Mouse (Mus musculus) forebrain, postnatal 0 days (tissue): ENCODE results near the gene Mrap. TPM values are rescaled to one million over a fixed set of nuclear protein-coding genes. Genes with fewer than 3 reads are reported as not detected.

ENCODE experiments used
- ATAC-seq: fragments of 200-750 bp; cut with Nextera tagmentation; 2 replicates; pipeline ENCODE4 v1.8.0; 2017; ENCODE audit warnings: mild to moderate bottlenecking, moderate library complexity
- DNase-seq: peaks from one replicate; pipeline ENCODE4 v3.0.0-alpha.2; 2015
- H3K27ac ChIP-seq: fragments of 300-500 bp; sonication (generic); 2 replicates; pipeline ENCODE4 v1.5.1; 2014; ENCODE audit warnings: low read depth, mild to moderate bottlenecking, antibody characterized with exemption, low read length, moderate library complexity, mixed read lengths
- H3K27me3 ChIP-seq: fragments of 300-500 bp; sonication (generic); 2 replicates; pipeline ENCODE4 v1.6.1; 2014; ENCODE audit warnings: mild to moderate bottlenecking, low read length, mixed read lengths; ENCODE audit not compliant: insufficient read depth
- H3K36me3 ChIP-seq: fragments of 300-500 bp; sonication (generic); 2 replicates; pipeline ENCODE4 v1.6.1; 2014; ENCODE audit warnings: mild to moderate bottlenecking, moderate library complexity; ENCODE audit not compliant: insufficient read depth
- H3K4me1 ChIP-seq: fragments of 300-500 bp; sonication (generic); 2 replicates; pipeline ENCODE4 v1.6.1; 2014; ENCODE audit warnings: antibody characterized with exemption; ENCODE audit not compliant: insufficient read depth
- H3K4me2 ChIP-seq: fragments of 300-500 bp; sonication (generic); 2 replicates; pipeline ENCODE4 v1.6.1; 2014; ENCODE audit warnings: low read depth, mild to moderate bottlenecking, moderate library complexity
- H3K4me3 ChIP-seq: fragments of 300-500 bp; sonication (generic); 2 replicates; pipeline ENCODE4 v1.5.1; 2014; ENCODE audit warnings: low read depth, low read length, mixed read lengths
- H3K9ac ChIP-seq: fragments of 300-500 bp; sonication (generic); 2 replicates; pipeline ENCODE4 v1.6.1; 2014; ENCODE audit warnings: mild to moderate bottlenecking
- H3K9me3 ChIP-seq: fragments of 300-500 bp; sonication (generic); 2 replicates; pipeline ENCODE4 v1.6.1; 2016; ENCODE audit warnings: low read length
- CTCF ChIP-seq: sonication (generic); IDR thresholded peaks from 2 replicates; pipeline ENCODE4 v1.5.1; 2016; ENCODE audit warnings: antibody characterized with exemption, control low read depth, low read depth
- WGBS: fragments of 180-500 bp; shearing (Covaris S2); extraction: QIAGEN DNeasy Blood & Tissue Kit; methylation state at CpG from one replicate; pipeline ENCODE4 v1.1.7; 2014; 5-methylcytosine and 5-hydroxymethylcytosine counted together
- polyA plus RNA-seq: library from polyadenylated mRNA; unstranded; fragments of >200 nt; fragmentation: Nextera tagmentation; extraction: Ambion mirVana; gene quantifications from 2 replicates; pipeline ENCODE4 v1.2.1, GENCODE M21; 2015
- total RNA-seq: library from RNA; depleted of rRNA; stranded (reverse); fragments of >200 nt; gene quantifications from 2 replicates; pipeline ENCODE4 v1.2.3, GENCODE M21; 2014; rRNA removed

Mrap gene
- 1.00 and 1.1 TPM in 2 replicates for total RNA-seq
- polyA plus RNA-seq, result 0.65 and 0.77 TPM in 2 replicates

DNA sequence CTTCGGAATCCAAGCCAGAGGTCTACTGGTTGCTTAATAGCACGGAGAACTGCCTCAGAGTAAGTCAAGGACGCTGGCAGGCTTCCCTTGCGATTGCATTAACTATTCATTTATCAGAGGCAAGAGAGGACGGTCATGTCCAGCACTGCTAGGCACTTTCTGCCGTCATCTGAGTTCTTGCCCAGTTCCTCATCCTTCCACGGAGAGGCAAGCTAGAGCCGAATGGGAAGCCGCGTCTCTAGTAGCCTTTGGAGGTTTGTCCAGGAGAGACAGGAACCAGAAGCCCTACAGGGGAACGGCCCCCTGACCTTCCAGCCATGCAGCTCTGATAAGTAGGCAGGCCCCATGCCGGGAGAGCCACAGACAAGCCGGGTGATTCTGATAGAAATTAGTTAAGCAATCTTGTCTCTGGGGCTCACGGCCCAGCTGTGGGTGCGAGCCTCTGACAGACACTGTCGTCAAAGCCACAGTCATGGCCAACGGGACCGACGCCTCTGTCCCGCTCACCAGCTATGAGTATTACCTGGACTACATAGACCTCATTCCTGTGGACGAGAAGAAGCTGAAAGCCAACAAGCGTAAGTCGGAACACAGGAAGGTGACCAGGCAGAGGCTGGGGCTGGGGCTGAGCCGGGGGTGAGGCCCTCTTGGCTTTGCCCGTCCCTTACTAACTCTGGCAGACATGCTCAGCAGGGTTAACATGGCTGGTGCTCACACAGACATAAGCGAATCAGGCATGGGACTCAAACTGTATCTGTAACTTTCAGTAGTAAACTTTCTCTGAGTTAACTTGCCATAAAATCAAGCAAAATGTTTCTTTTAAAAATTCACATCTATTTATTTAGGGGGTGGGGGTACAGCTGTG lies at the start of gene Mrap:
TSS of gene Mrap (plus strand) at position 116 of the 865 bp plus-strand sequence.
- ATAC-seq (no peak), DNase-seq (no peak)
- TF ChIP-seq CTCF, result no peak
- H3K4me2 ChIP-seq, result no peak within 1 kb of the TSS
- H3K4me1 ChIP-seq, result no peaks in the 10 kb centered on the region
- WGBS, result 87% methylated on average over 26 of the region's 26 CpGs
- no peaks in the 10 kb centered on the region for H3K36me3 ChIP-seq
- no peak within 1 kb of the TSS for H3K27ac ChIP-seq
- no peaks in the 10 kb centered on the region for H3K27me3 ChIP-seq
- H3K4me3 ChIP-seq, result no peak within 1 kb of the TSS
- H3K9me3 ChIP-seq, result no peaks in the 10 kb centered on the region
- no peak within 1 kb of the TSS for H3K9ac ChIP-seq

DNA sequence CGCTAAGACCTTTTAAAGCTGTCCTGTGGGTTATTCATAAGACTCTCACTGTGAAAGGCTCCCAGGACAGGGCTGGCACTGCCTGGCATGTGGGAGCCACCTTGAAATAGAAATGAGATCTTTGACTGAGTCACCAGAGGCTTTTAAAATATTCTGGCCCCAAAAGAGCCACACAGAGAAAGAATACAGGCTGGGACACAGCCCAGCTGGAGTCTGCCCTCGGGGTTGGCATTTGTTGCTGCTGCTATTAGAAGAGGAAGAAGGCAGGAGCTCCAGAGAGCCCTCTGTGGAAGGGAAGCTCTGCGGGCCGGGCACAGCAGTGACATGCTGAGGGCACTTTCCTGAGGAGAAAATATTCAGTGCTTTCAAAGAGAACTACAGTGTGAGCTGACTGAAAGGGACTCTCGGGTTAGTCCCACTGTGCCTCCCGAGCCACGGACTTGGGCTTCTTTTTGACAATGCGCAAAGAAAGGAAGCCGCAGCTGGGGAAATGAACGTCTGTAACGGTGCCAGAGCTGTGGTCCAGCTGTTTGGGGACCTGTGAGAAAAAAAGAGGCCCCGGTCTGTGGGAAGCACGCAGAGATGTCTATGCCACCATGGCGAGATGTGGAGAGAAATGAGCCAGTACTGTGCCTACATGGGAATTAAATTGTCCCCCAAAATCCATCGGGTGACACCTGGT lies 45.2 kb upstream of the Mrap start:
- H3K9me3 ChIP-seq, result no peaks in the 10 kb centered on the region
- WGBS, result 49% methylated on average over 15 of the region's 15 CpGs
- no peak overlapping the region for H3K27ac ChIP-seq
- no peaks in the 10 kb centered on the region for H3K36me3 ChIP-seq
- H3K4me3 ChIP-seq, result no peak overlapping the region
- DNase-seq (peak; percentile 44), ATAC-seq (peak; percentile 71)
- no peak for TF ChIP-seq CTCF
- H3K4me2 ChIP-seq, result no peak overlapping the region
- no peak overlapping the region for H3K9ac ChIP-seq
- no peaks in the 10 kb centered on the region for H3K4me1 ChIP-seq
- H3K27me3 ChIP-seq, result no peaks in the 10 kb centered on the region

DNA sequence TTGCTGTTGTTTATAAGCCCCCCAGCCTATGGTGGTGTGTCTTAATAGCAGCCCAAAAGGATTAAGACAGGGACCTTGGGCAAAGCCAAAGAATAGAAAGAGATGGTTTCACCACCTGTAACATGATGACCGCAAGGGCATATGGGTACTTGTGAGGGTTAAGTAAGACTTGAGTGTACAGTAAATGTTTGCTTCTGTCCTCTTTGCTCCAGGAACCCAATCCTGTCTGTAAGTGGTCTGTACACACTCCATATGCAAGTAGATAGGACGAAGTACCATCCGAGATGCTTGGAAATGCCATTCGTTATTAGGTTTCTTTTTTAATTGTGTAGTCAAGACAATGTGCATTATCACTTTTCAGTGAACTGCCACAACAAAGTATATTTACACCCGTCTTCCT lies 44.4 kb upstream of the Mrap start:
- 92% methylated on average over 5 of the region's 5 CpGs for WGBS
- Histone ChIP-seq H3K36me3 (no peaks in the 10 kb centered on the region), H3K4me3 (no peak overlapping the region), H3K9me3 (no peaks in the 10 kb centered on the region), H3K27me3 (no peaks in the 10 kb centered on the region), H3K27ac (no peak overlapping the region), H3K9ac (no peak overlapping the region), H3K4me1 (no peaks in the 10 kb centered on the region), H3K4me2 (no peak overlapping the region)
- no peak for DNase-seq
- no peak for TF ChIP-seq CTCF
- no peak for ATAC-seq

DNA sequence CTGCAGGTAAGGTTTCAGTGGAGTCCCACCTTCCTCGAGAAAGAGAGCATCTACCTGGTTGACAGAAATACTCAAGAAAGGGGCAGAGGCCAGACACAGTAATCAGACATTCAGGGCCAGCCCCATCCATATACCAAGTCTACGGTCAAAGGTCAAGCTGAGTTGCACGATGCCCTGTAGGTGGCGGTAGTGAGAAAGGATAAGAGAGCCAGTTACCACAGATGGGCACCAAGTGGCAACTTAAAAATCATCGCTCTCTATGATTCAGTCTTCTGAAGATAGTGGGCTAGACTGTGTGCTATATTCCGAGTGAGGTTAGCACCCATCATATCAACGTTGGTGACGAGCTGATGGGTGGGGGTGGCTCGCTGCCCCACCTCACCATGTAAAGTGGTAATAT lies 43.3 kb upstream of the Mrap start:
- H3K4me3 ChIP-seq, result no peak overlapping the region
- WGBS, result 72% methylated on average over 9 of the region's 9 CpGs
- no peaks in the 10 kb centered on the region for H3K36me3 ChIP-seq
- H3K27ac ChIP-seq, result no peak overlapping the region
- H3K4me1 ChIP-seq, result no peaks in the 10 kb centered on the region
- DNase-seq (peak; percentile 44), ATAC-seq (peak; percentile 40; the same call in 1 of the 2 replicates)
- H3K27me3 ChIP-seq, result no peaks in the 10 kb centered on the region
- no peak overlapping the region for H3K9ac ChIP-seq
- H3K4me2 ChIP-seq, result no peak overlapping the region
- H3K9me3 ChIP-seq, result no peaks in the 10 kb centered on the region
- peak; percentile 56 for TF ChIP-seq CTCF

DNA sequence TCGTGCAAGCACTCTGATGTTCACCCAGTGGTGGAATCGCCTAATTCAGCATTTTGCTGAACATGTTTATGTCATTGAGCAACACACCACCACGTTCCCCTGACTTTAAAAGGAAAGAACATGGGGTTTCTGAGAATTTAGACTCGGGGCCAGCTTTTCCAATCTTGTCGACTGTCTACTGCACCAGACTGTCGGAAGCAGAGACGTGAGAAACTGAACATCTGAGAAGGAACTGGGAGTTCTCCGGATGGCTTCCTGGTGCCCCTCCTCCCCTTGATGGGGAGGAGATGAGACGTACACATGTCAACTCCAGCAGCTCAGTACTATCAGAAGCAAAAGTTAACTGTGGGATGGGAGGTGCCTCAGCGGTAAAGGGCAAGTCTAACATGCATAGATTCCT lies 42.9 kb upstream of the Mrap start:
- no peak overlapping the region for H3K4me3 ChIP-seq
- H3K27me3 ChIP-seq, result no peaks in the 10 kb centered on the region
- TF ChIP-seq CTCF, result no peak
- no peaks in the 10 kb centered on the region for H3K36me3 ChIP-seq
- no peak overlapping the region for H3K4me2 ChIP-seq
- peak; percentile 60 for ATAC-seq
- no peak overlapping the region for H3K9ac ChIP-seq
- DNase-seq, result peak; percentile 40
- 75% methylated on average over 10 of the region's 10 CpGs for WGBS
- no peaks in the 10 kb centered on the region for H3K4me1 ChIP-seq
- no peak overlapping the region for H3K27ac ChIP-seq
- H3K9me3 ChIP-seq, result no peaks in the 10 kb centered on the region

DNA sequence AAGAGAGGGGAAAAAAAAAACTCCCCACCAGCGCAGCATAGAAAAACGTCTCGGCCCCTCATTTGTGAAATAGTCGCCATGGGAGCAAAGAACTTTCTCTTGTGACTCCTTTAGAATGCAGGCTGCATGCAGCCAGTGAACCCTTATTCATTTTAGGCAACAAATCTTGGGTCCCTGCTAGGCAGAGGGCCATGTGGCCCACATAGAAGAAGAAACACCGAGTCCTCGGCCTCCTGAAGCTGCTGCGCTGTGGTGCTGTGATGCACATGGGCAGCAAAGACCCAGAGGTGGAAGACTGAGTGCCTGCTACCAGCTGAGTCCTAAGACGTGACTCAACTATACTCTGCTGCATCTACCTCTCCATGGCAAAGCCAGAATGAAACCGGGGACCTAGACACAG lies 41.7 kb upstream of the Mrap start:
- H3K36me3 ChIP-seq, result no peaks in the 10 kb centered on the region
- no peak for TF ChIP-seq CTCF
- no peak for ATAC-seq
- no peaks in the 10 kb centered on the region for H3K9me3 ChIP-seq
- no peak overlapping the region for H3K9ac ChIP-seq
- H3K4me2 ChIP-seq, result no peak overlapping the region
- H3K4me1 ChIP-seq, result no peaks in the 10 kb centered on the region
- no peak overlapping the region for H3K27ac ChIP-seq
- no peak overlapping the region for H3K4me3 ChIP-seq
- DNase-seq, result no peak
- H3K27me3 ChIP-seq, result no peaks in the 10 kb centered on the region
- 47% methylated on average over 9 of the region's 9 CpGs for WGBS

DNA sequence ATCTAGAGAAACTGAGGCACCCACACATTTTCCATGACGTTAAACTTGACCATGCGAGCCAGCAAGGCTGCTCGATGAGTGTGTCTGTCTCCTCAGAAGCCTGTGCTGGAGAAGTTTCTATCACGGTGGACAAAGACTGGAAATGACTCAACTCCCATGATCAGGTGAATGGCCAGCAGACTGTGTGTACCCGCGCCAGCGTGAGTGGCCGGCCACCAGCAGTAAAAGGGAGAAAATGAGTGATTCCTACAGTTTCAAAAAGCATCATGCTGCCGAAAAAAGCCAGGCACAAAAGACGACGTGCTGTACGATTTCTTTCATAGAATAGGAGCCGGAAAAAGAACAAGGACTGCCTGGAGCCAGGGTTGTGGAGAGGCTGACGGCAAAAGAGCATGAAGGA lies 38.6 kb upstream of the Mrap start:
- Histone ChIP-seq H3K27me3 (no peaks in the 10 kb centered on the region), H3K4me3 (no peak overlapping the region), H3K36me3 (no peaks in the 10 kb centered on the region), H3K9ac (no peak overlapping the region), H3K27ac (no peak overlapping the region), H3K9me3 (no peaks in the 10 kb centered on the region), H3K4me1 (no peaks in the 10 kb centered on the region), H3K4me2 (no peak overlapping the region)
- no peak for DNase-seq
- WGBS, result 69% methylated on average over 14 of the region's 14 CpGs
- TF ChIP-seq CTCF, result no peak
- no peak for ATAC-seq
